Mouse (Mus musculus) heart, embryonic 15.5 days (tissue): ENCODE measurements around the gene Efcab9. TPM values are rescaled to one million over a fixed set of nuclear protein-coding genes. Genes with fewer than 3 reads are reported as not detected.

Source experiments
- ATAC-seq: fragments of 200-750 bp; cut with Nextera tagmentation; replicated peaks from 2 replicates; pipeline ENCODE4 v1.8.0; 2017; ENCODE audit warnings: low read depth, moderate TSS enrichment; ENCODE audit not compliant: insufficient number of reproducible peaks, insufficient read depth, low FRiP score
- H3K27ac ChIP-seq: fragments of 300-500 bp; sonication (generic); 2 replicates; pipeline ENCODE4 v1.5.1; 2015; ENCODE audit warnings: mild to moderate bottlenecking, inconsistent platforms
- H3K27me3 ChIP-seq: fragments of 300-500 bp; sonication (generic); 2 replicates; pipeline ENCODE4 v1.6.1; 2015; ENCODE audit warnings: inconsistent platforms
- H3K36me3 ChIP-seq: fragments of 300-500 bp; sonication (generic); 2 replicates; pipeline ENCODE4 v1.6.1; 2015; ENCODE audit warnings: mild to moderate bottlenecking, inconsistent platforms
- H3K4me1 ChIP-seq: fragments of 300-500 bp; sonication (generic); replicated peaks from 2 replicates; pipeline ENCODE4 v1.6.1; 2015; ENCODE audit warnings: inconsistent platforms
- H3K4me2 ChIP-seq: fragments of 300-500 bp; sonication (generic); 2 replicates; pipeline ENCODE4 v1.6.1; 2015; ENCODE audit warnings: inconsistent platforms, mild to moderate bottlenecking, moderate library complexity
- H3K4me3 ChIP-seq: fragments of 300-500 bp; sonication (generic); 2 replicates; pipeline ENCODE4 v1.5.1; 2015; ENCODE audit warnings: mild to moderate bottlenecking, inconsistent platforms
- H3K9ac ChIP-seq: fragments of 300-500 bp; sonication (generic); 2 replicates; pipeline ENCODE4 v1.6.1; 2015; ENCODE audit warnings: mild to moderate bottlenecking, inconsistent platforms
- H3K9me3 ChIP-seq: fragments of 300-500 bp; sonication (generic); replicated peaks from 2 replicates; pipeline ENCODE4 v1.6.1; 2016; ENCODE audit warnings: inconsistent platforms
- WGBS: fragments of 180-500 bp; shearing (Covaris S2); methylation state at CpG from one replicate; pipeline ENCODE4 v1.1.7; 2015; ENCODE audit warnings: mixed read lengths; 5-methylcytosine and 5-hydroxymethylcytosine counted together
- polyA plus RNA-seq: library from polyadenylated mRNA; unstranded; fragments of >200 nt; fragmentation: Nextera tagmentation; extraction: Ambion mirVana; gene quantifications from 2 replicates; pipeline ENCODE4 v1.2.1, GENCODE M21; 2015

The Efcab9 gene
- 0.19 and 0.61 TPM in 2 replicates for polyA plus RNA-seq

DNA sequence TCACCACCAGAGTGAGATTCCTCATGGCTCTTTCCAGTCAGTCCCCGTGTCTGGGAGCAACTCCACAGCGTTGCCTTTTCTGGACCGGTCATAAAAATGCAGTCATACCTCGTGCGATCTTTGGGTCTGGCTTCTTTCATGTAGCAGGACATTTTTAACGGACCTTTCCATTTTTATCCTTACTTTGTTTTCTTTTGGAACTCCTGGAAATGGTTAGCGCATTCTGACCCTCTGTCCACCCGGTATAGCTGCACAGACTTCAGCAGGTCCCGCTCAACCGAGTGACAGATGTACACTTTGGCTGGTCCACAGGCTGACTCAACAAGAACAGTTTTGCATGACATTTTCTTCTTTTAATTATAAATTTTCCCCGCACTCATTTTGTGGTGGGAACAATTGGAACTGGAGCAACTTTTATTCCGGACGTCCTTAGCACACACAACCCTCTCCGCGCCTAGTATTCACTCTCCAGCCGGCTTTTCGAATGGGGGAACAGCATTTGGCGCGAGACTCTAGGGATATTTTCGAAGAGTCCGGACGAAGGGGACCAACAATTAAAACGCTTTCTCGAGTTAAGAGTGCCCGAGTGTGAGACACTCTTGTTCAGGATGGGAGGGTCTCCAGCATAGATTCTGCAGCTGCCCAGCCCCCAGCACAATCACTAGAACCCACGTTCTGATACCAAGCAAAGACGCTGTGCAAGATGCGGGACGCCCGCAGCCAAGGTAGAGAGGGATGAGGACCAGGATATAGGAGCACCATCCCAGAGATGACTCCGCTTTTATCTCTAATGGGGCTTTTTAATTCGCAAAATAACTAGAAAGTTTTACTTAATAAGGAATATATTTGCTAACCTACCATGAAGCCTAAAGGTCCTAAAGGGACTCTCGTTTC is at the start of gene Efcab9:
Efcab9 (minus strand) TSS at position 211 of the 894 bp plus-strand sequence.
- H3K27ac ChIP-seq, result peak within 1 kb of the TSS; percentile 59
- 3% methylated on average over 33 of the region's 33 CpGs for WGBS
- no peaks in the 10 kb centered on the region for H3K36me3 ChIP-seq
- H3K4me2 ChIP-seq, result peak within 1 kb of the TSS; percentile 96
- peak within 1 kb of the TSS; percentile 86 for H3K4me3 ChIP-seq
- no peaks in the 10 kb centered on the region for H3K27me3 ChIP-seq
- H3K9me3 ChIP-seq, result no peaks in the 10 kb centered on the region
- no peak for ATAC-seq
- peak within 1 kb of the TSS; percentile 66 for H3K9ac ChIP-seq
- H3K4me1 ChIP-seq, result peaks cover 27% of the 10 kb centered on the region

- no peak overlapping the region for H3K4me3 ChIP-seq
- no peak for ATAC-seq
- no peaks in the 10 kb centered on the region for H3K9me3 ChIP-seq
- no peak overlapping the region for H3K9ac ChIP-seq
- H3K4me2 ChIP-seq, result no peak overlapping the region
- 46% methylated on average over 2 of the region's 2 CpGs for WGBS
- H3K27me3 ChIP-seq, result no peaks in the 10 kb centered on the region
- H3K36me3 ChIP-seq, result no peaks in the 10 kb centered on the region
- H3K4me1 ChIP-seq, result no peaks in the 10 kb centered on the region
- no peak overlapping the region for H3K27ac ChIP-seq
These were observed 49.1 kb upstream of the Efcab9 start for GRCm38 (mm10) chr11:32581031-32581430.

GRCm38 (mm10) chr11:32580305-32580947 is 48.5 kb upstream of the Efcab9 start:
- H3K9ac ChIP-seq, result no peak overlapping the region
- WGBS, result 81% methylated on average over 16 of the region's 16 CpGs
- no peaks in the 10 kb centered on the region for H3K4me1 ChIP-seq
- no peak overlapping the region for H3K4me2 ChIP-seq
- H3K27ac ChIP-seq, result no peak overlapping the region
- H3K36me3 ChIP-seq, result no peaks in the 10 kb centered on the region
- H3K27me3 ChIP-seq, result no peaks in the 10 kb centered on the region
- ATAC-seq, result peak; percentile 54; the same call in 1 of the 2 replicates
- H3K4me3 ChIP-seq, result no peak overlapping the region
- H3K9me3 ChIP-seq, result no peaks in the 10 kb centered on the region

DNA sequence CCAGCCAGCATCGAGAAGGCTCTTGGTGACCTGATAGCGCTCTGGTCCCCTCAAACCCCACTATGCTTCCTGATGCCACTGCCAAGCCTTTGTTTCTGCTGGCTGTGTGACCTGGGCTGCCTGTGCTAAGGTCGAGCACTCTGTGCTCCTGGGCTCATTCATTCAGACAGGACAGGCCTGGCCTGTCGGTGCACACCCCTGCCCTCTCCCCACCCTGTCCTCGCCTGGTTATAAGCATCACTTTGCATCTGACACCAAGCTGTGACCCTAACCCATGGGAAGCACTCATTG is 44.8 kb upstream of the Efcab9 start:
- Histone ChIP-seq H3K9me3 (no peaks in the 10 kb centered on the region), H3K9ac (no peak overlapping the region), H3K27ac (no peak overlapping the region), H3K4me2 (no peak overlapping the region), H3K4me1 (no peaks in the 10 kb centered on the region), H3K27me3 (no peaks in the 10 kb centered on the region), H3K36me3 (no peaks in the 10 kb centered on the region), H3K4me3 (no peak overlapping the region)
- no peak for ATAC-seq
- 50% methylated on average over 5 of the region's 5 CpGs for WGBS

GRCm38 (mm10) chr11:32575964-32576759 is 44.3 kb upstream of the Efcab9 start:
- H3K9ac ChIP-seq, result no peak overlapping the region
- no peaks in the 10 kb centered on the region for H3K9me3 ChIP-seq
- no peak for ATAC-seq
- H3K4me3 ChIP-seq, result no peak overlapping the region
- no peaks in the 10 kb centered on the region for H3K4me1 ChIP-seq
- no peaks in the 10 kb centered on the region for H3K27me3 ChIP-seq
- no peaks in the 10 kb centered on the region for H3K36me3 ChIP-seq
- H3K27ac ChIP-seq, result no peak overlapping the region
- no peak overlapping the region for H3K4me2 ChIP-seq
- 78% methylated on average over 6 of the region's 6 CpGs for WGBS

- Histone ChIP-seq H3K27me3 (no peaks in the 10 kb centered on the region), H3K36me3 (no peaks in the 10 kb centered on the region), H3K4me2 (no peak overlapping the region), H3K9ac (no peak overlapping the region), H3K27ac (no peak overlapping the region), H3K4me1 (no peaks in the 10 kb centered on the region), H3K9me3 (no peaks in the 10 kb centered on the region), H3K4me3 (no peak overlapping the region)
- 94% methylated on average over 2 of the region's 2 CpGs for WGBS
- no peak for ATAC-seq
These were observed 41.8 kb upstream of the Efcab9 start for GRCm38 (mm10) chr11:32573669-32574068.

DNA sequence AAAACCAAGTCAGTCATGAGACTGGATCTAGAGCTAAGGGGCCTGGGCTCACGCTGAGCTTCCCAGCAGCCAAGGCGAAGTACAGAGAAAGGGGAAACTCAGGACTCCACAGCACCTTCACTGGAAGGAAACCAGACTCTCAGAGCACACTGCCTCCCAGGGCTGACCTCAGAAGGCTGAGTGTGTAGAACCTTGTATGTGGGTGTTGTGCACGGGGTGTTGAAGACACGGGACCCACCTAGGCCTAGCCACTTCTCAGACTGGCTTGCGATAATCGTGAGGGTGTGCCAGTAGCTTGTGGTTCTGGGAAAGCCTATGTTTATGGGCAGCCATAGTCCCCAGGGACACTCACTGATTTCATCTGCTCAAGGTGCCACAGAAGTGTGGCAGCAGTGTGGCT is 39.2 kb upstream of the Efcab9 start:
- H3K36me3 ChIP-seq, result no peaks in the 10 kb centered on the region
- no peak overlapping the region for H3K4me3 ChIP-seq
- peaks cover 7% of the 10 kb centered on the region for H3K4me1 ChIP-seq
- H3K9me3 ChIP-seq, result no peaks in the 10 kb centered on the region
- 66% methylated on average over 6 of the region's 6 CpGs for WGBS
- H3K9ac ChIP-seq, result no peak overlapping the region
- no peak overlapping the region for H3K27ac ChIP-seq
- no peak for ATAC-seq
- no peak overlapping the region for H3K4me2 ChIP-seq
- no peaks in the 10 kb centered on the region for H3K27me3 ChIP-seq

- peaks cover 17% of the 10 kb centered on the region for H3K4me1 ChIP-seq
- H3K27me3 ChIP-seq, result no peaks in the 10 kb centered on the region
- no peaks in the 10 kb centered on the region for H3K9me3 ChIP-seq
- no peak overlapping the region for H3K9ac ChIP-seq
- H3K36me3 ChIP-seq, result no peaks in the 10 kb centered on the region
- no peak for ATAC-seq
- WGBS, result 70% methylated on average over 15 of the region's 15 CpGs
- no peak overlapping the region for H3K4me2 ChIP-seq
- no peak overlapping the region for H3K4me3 ChIP-seq
- no peak overlapping the region for H3K27ac ChIP-seq
These were observed 36.9 kb upstream of the Efcab9 start for GRCm38 (mm10) chr11:32568637-32569293.

- H3K4me1 ChIP-seq, result peaks cover 19% of the 10 kb centered on the region
- H3K27ac ChIP-seq, result no peak overlapping the region
- no peaks in the 10 kb centered on the region for H3K27me3 ChIP-seq
- no peak overlapping the region for H3K9ac ChIP-seq
- ATAC-seq, result no peak
- no peaks in the 10 kb centered on the region for H3K36me3 ChIP-seq
- no peak overlapping the region for H3K4me2 ChIP-seq
- 81% methylated on average over 7 of the region's 7 CpGs for WGBS
- H3K4me3 ChIP-seq, result no peak overlapping the region
- no peaks in the 10 kb centered on the region for H3K9me3 ChIP-seq
These were observed 36.2 kb upstream of the Efcab9 start for GRCm38 (mm10) chr11:32568060-32568459.

DNA sequence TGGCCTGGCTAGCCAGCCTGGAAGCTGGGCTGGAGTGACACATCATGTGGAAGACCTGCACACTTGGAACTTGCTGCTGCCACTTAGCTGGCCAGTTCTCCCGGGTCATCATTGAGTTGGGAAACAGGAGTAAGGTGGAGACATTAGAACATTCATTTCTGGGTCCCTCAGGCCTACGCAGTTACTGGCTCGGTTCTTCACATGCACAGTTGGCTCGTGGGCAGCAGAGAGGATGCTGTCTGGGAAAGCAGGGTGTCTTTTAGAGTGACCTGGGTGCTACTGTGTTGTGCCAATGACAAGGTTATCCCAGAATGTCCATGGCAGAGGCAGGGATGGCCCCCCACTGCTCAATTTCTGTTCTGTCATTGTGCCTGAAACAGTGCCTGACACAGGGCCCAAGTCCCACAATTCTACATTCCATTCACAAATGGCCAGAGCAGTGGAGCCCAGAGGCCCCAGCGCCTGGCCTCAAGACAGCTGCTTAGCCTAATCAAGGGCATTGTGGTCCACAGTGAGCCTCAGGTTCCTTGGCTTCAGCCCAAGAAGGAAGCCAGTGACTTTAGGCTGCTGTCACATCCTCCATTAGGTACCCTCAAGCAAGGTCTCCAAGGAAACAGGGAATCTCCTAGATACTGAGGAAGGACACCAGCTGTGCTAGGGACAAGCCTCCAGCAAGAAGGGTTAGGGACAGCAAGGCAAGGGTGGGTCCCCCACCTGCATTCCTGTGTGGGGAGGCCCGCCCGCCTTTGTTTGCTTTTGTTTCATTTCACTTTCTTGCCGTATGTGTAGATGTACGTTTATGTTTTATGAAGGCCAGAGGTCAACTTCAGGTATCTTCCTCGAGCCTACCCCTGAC is 35.3 kb upstream of the Efcab9 start:
- peaks cover 24% of the 10 kb centered on the region for H3K4me1 ChIP-seq
- no peaks in the 10 kb centered on the region for H3K27me3 ChIP-seq
- no peak overlapping the region for H3K27ac ChIP-seq
- no peak overlapping the region for H3K9ac ChIP-seq
- ATAC-seq, result no peak
- no peaks in the 10 kb centered on the region for H3K36me3 ChIP-seq
- no peak overlapping the region for H3K4me2 ChIP-seq
- 82% methylated on average over 10 of the region's 10 CpGs for WGBS
- no peak overlapping the region for H3K4me3 ChIP-seq
- H3K9me3 ChIP-seq, result no peaks in the 10 kb centered on the region
